Mouse (Mus musculus) liver, embryonic 14.5 days (tissue): ENCODE data around the gene Senp1.

ENCODE experiments used
- CTCF ChIP-seq: IDR thresholded peaks from 2 replicates; pipeline ENCODE4 v1.5.1; 2016; ENCODE audit warnings: antibody characterized with exemption, low read depth, control low read depth
- EP300 ChIP-seq: IDR thresholded peaks from 2 replicates; pipeline ENCODE4 v1.6.1; 2016; ENCODE audit warnings: antibody characterized with exemption, low read depth

- no peak for TF ChIP-seq CTCF
- no peak for TF ChIP-seq EP300
These were observed 90.3 kb downstream of the Senp1 start for GRCm38 (mm10) chr15:98002991-98003821.
